Mouse (Mus musculus): ENCODE data around the gene Aplf.

DNA sequence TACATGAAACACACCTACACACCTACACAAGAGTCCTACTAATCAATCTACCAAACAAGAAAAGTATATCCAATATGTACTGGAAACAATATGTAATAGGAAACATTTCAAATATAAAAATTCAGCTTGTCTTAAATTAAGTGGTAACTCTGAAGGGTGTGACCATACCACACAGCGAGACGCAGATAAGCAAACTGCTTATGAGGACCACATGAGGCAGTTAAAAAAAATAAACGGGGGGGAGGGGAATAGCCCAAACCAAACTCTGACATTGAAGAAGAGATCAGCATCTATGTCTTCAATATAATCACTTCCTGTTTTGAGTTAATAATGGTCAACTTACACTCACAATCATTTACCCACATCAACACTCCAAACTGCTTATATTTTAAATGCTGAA lies 3.3 kb downstream of the Aplf start:
- TF ChIP-seq CTCF (conservative IDR thresholded peaks at IDR 0.05; ENCODE audit: low read length) (no peak), POU5F1 (IDR thresholded peaks at IDR 0.05; ENCODE audit: borderline replicate concordance, low read length) (no peak), NANOG (IDR thresholded peaks at IDR 0.05; ENCODE audit: borderline replicate concordance, low read length) (no peak)

All from E14TG2a.4 (cell line).